ENCODE assay signal across 10 mouse cellular contexts in genomic region chr6:125410995-125411547, GRCm38 (mm10). TPM values are rescaled to one million over a fixed set of nuclear protein-coding genes. Genes with fewer than 3 reads are reported as not detected.
DNase-seq lines count a peak whose midpoint lies in the region; ATAC-seq and TF ChIP-seq lines count a peak whose summit lies in the region.
"Had no signal": no experiment of that assay in that cellular context is flagged by ENCODE, and none has a peak within 500 bp of the region (broad histone marks: within the 10 kb centered on the region; RNA-seq: fewer than 3 reads in every experiment).

No protein-coding gene starts in this region.

- peak; percentile 35 for DNase-seq in lung, embryonic 14.5 days
- no peak for DNase-seq in lung, postnatal 4 days
- DNase-seq in adrenal gland, postnatal 36 days, result peak; percentile 37 to 38
- DNase-seq in liver, postnatal 0 days, result peak; percentile 65
- DNase-seq in frontal cortex, postnatal 14 days (ENCODE audit: low spot score in 2 of 2), result no peak
- DNase-seq in frontal cortex, postnatal 10 days (ENCODE audit: low spot score in 2 of 2), result no peak
- DNase-seq in thymus, postnatal 25 days, result no peak
- DNase-seq: cerebellum, postnatal 25 days had no signal

- H3K4me2 ChIP-seq in lung, embryonic 14.5 days, result no peak overlapping the region
- peak overlapping the region; percentile 40 for H3K4me2 ChIP-seq in liver, postnatal 0 days (ENCODE audit: low read depth, low read length)

- no peak overlapping the region for H3K9ac ChIP-seq in lung, embryonic 14.5 days
- H3K9ac ChIP-seq in liver, postnatal 0 days (replicated peaks), result no peak overlapping the region

- WGBS in lung, embryonic 14.5 days, result 55% methylated on average over 8 of the region's 8 CpGs
- 33% methylated on average over 8 of the region's 8 CpGs for WGBS in liver, postnatal 0 days (ENCODE audit: insufficient replicate concordance)

- H3K4me3 ChIP-seq in lung, embryonic 14.5 days (ENCODE audit: low read depth, low read length), result no peak overlapping the region
- H3K4me3 ChIP-seq in liver, postnatal 0 days (ENCODE audit: low read depth, low read length), result no peak overlapping the region

- H3K27ac ChIP-seq in lung, embryonic 14.5 days (ENCODE audit: low read depth), result no peak overlapping the region
- peak overlapping the region; percentile 16; the same call in 1 of the 2 replicates for H3K27ac ChIP-seq in liver, postnatal 0 days (ENCODE audit: low read depth)

- H3K27me3 ChIP-seq in lung, embryonic 14.5 days (ENCODE audit: insufficient read depth, low read length), result no peaks in the 10 kb centered on the region
- no peaks in the 10 kb centered on the region for H3K27me3 ChIP-seq in liver, postnatal 0 days (ENCODE audit: insufficient read depth, low read length)

- TF ChIP-seq EP300 in liver, postnatal 0 days (IDR thresholded peaks at IDR 0.05; ENCODE audit: low read depth), result no peak

- no peaks in the 10 kb centered on the region for H3K9me3 ChIP-seq in lung, embryonic 14.5 days (ENCODE audit: low read depth, low read length)
- H3K9me3 ChIP-seq in liver, postnatal 0 days (ENCODE audit: low read length), result no peaks in the 10 kb centered on the region

- TF ChIP-seq CTCF in lung, embryonic 14.5 days (IDR thresholded peaks at IDR 0.05; ENCODE audit: low read depth), result no peak
- no peak for TF ChIP-seq CTCF in liver, postnatal 0 days (IDR thresholded peaks at IDR 0.05; ENCODE audit: low read depth)

- ATAC-seq in lung, embryonic 14.5 days (ENCODE audit: insufficient read depth), result no peak
- peak; percentile 80 for ATAC-seq in liver, postnatal 0 days
- ATAC-seq: activated CD4-positive, CD25-positive, alpha-beta regulatory T cell, adult 4 months had no signal

- no peaks in the 10 kb centered on the region for H3K36me3 ChIP-seq in lung, embryonic 14.5 days (ENCODE audit: insufficient read depth)
- H3K36me3 ChIP-seq in liver, postnatal 0 days (replicated peaks; ENCODE audit: insufficient read depth, low read length), result no peaks in the 10 kb centered on the region

- H3K4me1 ChIP-seq in lung, embryonic 14.5 days (ENCODE audit: insufficient read depth), result no peaks in the 10 kb centered on the region
- H3K4me1 ChIP-seq in liver, postnatal 0 days (ENCODE audit: insufficient read depth), result peaks cover 10% of the 10 kb centered on the region

RNA-seq across cellular contexts. Expression of gene Plekhg6, which starts 30.5 kb away (rescaled TPM):
- polyA plus RNA-seq in lung, embryonic 14.5 days (2014; fragmentation: Nextera tagmentation; extraction: Ambion mirVana), result 0.22 and 0.51 TPM in 2 replicates
- total RNA-seq in adrenal gland, postnatal 36 days (2021), result under 1 TPM in 1 of 2 experiments, not detected in 1; 0.36 TPM
- polyA plus RNA-seq in liver, postnatal 0 days (2015; fragmentation: Nextera tagmentation; extraction: Ambion mirVana), result 1.1 and 1.2 TPM in 2 replicates
- total RNA-seq: gastrocnemius, adult 8-10 months had no signal
- polyA plus RNA-seq: activated CD4-positive, CD25-positive, alpha-beta regulatory T cell, adult 4 months had no signal

Comparison
In these comparisons a context has a peak if more than half of its experiments do, and no peak if none do; other contexts are left out.
1. DNase-seq: peak in lung, embryonic 14.5 days (single experiment), adrenal gland, postnatal 36 days (2 of 2) and liver, postnatal 0 days (single experiment); none in lung, postnatal 4 days (0 of 2), frontal cortex, postnatal 14 days (0 of 2), frontal cortex, postnatal 10 days (0 of 2) and thymus, postnatal 25 days (single experiment).